Mouse (Mus musculus) urinary bladder, adult 2 months (tissue): Measurements from ENCODE around the gene Rnf115. TPM values are rescaled to one million over a fixed set of nuclear protein-coding genes. Genes with fewer than 3 reads are reported as not detected.
A peak's percentile ranks its signal among the peaks of the same experiment; 100 is the strongest.
"Not testable (repeated sequence)": the region's sequence is repeated elsewhere in the genome, so short reads cannot be mapped to it uniquely, and the experiment has no call there.

Source experiments
- DNase-seq: peaks from one replicate; pipeline ENCODE4 v3.0.0; 2022; ENCODE audit warnings: low spot score
- polyA plus RNA-seq: library from polyadenylated mRNA; depleted of rRNA; stranded (reverse); fragments of >200 nt; gene quantifications from 2 replicates; pipeline ENCODE4 v1.2.3, GENCODE M21; 2012; rRNA removed

Gene Rnf115
- polyA plus RNA-seq: 29.3 and 31.0 TPM in 2 replicates

DNA sequence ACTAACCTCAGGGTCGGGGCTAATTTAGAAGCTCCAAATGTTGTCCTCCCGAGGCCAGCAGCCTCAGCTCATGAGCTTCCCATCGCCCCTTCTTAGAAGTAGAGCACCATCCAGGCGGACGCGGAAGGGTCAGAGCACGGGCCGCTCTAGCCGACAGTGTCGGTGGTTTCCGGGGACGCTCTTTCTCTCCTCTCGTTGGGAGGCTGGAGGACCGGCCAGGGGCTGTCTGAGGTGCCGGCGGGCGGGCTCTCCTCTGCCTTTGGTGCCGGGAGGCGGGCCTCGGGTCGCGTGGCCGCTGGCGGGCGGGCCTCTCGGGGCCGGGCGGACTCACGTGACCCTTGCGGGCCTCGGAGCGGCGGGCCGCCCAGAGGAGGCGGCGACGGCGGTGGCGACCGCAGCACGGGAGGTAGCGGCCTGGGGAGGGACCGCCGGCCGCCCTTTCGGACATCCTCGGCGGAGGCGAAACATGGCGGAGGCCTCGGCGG, at the start of gene Rnf115, which contains the start of gene Polr3c:
Gene Rnf115, plus strand, starts transcription at position 322 of the 485 bp plus-strand sequence.
Gene Polr3c, minus strand, starts transcription at position 286 of the 485 bp plus-strand sequence.
- DNase-seq: peak; percentile 98

- DNase-seq: no peak
These were observed 49.0 kb upstream of the Rnf115 start for GRCm38 (mm10) chr3:96678456-96678855.

- DNase-seq: peak; percentile 40
These were observed 48.2 kb upstream of the Rnf115 start for GRCm38 (mm10) chr3:96679159-96679674.

DNA sequence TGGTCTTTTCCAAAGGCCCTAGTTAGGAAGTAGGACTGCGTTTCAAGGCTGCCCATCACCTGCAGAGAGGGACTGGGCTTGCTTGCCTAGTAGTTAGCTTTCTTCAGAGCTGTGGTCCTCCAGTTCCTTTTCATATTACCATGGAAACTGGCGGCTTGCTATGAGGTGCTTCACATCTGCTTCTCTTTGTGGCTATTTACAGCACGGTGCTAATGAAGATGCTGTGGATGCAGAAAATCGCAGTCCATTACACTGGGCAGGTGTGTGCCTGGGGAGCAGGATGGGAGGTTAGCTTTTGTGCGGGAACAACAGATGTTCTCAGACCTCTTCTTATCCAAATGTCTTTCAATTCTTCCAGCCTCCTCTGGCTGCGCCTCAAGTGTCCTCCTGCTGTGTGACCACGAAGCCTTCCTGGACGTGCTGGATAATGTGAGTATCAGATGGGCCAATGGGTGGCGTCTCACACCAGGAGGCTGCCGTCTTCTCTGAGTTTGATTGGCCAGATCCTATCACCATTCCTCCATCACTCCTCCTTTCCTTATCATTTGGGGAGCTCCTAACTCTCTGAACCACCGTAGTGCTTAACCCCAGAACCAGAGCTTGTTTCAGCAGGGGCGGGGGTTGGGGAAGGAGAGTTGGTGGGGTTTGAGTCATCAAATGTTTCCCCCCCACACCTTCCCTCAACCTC, 47.1 kb upstream of the Rnf115 start:
- DNase-seq: no peak

- no peak for DNase-seq
These were observed 44.0 kb upstream of the Rnf115 start for GRCm38 (mm10) chr3:96683496-96683895.

DNA sequence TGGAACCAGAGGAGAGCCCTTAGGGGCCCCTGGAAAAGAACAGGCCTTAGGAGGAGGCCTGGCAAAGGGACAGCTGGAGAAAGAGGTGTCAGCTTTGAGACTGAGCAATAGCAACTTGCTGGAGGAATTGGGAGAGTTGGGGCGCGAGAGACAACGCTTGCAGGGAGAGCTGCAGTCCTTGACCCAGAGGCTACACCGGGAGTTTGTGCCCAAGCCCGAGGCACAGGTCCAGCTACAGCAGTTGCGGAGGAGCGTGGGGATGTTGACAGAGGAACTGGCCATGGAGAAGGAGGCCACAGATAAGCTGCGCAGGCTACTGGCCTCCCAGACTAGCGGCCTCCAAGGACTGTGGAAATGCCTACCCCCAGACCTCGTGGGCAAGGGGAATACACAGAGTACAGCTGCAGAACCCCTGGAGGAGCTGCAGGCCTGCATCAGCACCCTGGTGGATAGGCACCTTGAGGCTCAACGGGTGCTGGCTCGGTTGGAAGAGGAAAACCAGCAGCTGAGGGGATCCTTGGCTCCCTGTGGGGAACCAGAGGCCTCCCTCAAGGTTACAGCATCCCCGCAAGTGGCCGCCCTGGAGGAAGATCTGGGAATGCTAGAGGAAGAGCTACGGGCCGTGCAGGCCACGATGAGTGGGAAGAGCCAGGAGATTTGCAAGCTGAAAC, 43.2 kb upstream of the Rnf115 start:
- no peak for DNase-seq

GRCm38 (mm10) chr3:96684822-96685156, 42.7 kb upstream of the Rnf115 start:
- DNase-seq: no peak

GRCm38 (mm10) chr3:96686057-96686456, 41.4 kb upstream of the Rnf115 start:
- DNase-seq: not testable (repeated sequence)

DNA sequence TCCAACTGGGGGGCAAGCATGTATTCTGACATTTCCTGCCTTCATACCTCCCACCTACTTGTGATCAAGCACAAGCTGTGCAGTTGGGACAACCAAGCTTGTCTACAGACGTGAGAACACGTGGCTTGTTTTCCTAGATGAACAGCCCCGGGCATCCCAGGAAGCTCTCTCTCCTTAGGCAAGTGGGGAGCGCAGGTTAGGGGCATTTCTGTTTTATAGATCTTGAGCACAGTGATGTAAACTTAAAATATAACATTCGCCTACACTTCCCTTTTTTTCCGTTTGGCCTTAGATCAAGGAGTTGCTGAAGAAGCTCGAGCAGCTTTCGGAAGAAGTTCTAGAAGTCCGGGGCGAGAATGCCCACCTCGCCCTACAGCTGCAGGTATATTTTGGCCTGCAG, 38.6 kb upstream of the Rnf115 start:
- no peak for DNase-seq

DNA sequence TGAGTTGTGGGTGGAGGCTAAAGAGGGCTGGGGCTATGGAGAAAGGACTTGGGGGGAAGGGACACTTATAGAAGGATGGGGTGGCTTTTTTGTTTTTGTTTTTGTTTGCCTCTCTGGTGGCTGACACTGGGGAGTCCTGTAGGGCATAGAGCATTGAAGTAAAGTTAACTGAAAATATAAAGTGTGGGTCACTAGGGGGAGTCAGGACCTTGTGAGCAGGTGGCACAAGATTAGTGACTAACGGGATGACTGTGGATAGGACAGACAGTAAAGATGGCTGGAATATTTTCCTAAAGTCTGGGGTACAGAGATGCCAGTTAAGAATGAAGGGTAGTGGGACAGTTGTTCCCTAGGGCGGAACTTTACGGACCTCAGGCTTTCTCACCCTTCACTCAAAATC, 37.2 kb upstream of the Rnf115 start:
- DNase-seq: no peak

DNA sequence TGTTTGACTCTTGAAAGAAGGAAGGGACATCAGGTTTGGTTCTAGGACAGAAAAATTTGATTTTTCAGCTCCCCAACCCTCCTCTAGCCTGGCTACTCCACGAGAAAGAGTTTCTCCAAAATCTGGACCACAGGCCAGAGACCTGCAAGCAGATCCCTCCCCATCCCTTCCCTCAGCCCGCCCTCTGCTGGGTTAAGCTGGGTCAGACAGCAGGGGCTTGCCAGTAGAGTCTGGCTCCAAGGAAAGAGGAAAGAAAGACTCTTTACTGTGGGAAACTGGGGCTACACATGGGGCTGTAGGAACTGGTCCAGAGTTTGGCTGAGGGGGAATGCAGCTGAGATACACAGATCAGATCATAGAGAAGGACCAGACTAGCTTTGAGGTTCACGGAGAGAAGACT, 35.0 kb upstream of the Rnf115 start:
- DNase-seq: no peak

DNA sequence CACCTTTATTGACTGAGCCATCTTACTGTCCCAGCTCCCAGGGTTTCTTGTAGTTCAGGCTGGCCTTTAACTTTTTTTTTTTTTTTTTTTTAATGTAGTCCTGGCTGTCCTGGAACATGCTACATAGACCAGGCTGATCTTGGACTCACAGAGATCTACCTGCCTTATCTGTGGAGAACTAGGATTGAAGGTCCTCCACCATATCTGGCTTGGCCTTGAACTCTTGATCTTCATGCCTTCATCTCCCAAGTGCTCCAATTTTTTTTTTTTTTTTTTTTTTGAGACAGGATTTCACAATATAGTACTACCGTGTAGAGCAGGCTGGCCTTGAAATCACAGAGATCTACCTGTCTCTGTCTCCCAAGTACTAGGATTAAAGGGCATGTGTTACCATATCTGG, 33.9 kb upstream of the Rnf115 start:
- DNase-seq: no peak

DNA sequence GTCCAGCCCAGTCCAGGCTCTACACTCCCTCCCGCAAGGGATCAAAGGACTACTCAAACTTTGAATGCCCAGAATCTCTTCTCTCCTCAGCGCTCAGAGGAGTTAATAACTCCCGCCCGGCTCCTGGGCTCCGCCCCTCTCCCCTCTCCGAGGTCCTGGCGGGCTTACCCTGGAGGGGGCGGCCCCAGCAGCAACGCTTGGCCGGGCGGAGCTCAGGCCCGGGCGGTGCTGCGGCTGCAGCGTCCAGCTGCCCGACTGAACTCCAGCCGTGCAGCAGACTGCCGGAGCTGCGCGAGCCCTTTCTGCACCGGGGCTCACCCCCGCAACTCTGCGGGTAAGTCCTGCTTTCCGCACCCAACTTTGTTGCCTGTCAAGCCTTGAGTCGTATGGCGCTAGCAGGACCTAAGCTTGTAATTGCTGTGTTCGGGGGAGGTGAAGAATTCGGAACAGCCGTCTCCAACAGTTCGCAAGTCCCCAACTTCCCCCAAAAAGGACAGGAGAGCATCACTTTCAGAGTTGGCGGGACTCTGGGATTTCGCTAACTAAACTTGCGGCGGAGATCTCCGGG, 31.2 kb upstream of the Rnf115 start, which contains the start of gene Pias3:
Gene Pias3, plus strand, starts transcription at position 187 of the 568 bp plus-strand sequence.
- peak; percentile 79 for DNase-seq

- DNase-seq: peak; percentile 93
These were observed 30.4 kb upstream of the Rnf115 start for GRCm38 (mm10) chr3:96696766-96697732.

GRCm38 (mm10) chr3:96698993-96699690, 28.3 kb upstream of the Rnf115 start:
- no peak for DNase-seq

DNA sequence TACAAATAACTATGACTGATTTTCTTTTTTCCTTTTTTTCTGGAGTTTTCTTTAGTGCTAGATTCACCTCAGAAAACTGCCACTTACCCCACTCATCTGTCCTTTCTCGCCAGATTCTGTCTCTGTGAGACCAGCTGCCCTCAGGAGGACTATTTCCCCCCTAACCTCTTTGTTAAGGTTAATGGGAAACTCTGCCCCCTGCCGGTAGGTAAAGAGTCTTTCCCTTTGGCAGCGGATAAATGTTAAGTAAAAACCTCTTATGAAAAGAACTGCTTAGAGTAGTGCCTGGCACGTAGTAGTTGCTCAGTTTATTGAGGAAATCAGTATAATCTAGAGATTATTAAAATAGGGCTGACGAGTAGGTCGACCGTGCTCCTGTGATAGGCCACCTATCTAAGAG, 27.1 kb upstream of the Rnf115 start:
- DNase-seq: no peak

DNA sequence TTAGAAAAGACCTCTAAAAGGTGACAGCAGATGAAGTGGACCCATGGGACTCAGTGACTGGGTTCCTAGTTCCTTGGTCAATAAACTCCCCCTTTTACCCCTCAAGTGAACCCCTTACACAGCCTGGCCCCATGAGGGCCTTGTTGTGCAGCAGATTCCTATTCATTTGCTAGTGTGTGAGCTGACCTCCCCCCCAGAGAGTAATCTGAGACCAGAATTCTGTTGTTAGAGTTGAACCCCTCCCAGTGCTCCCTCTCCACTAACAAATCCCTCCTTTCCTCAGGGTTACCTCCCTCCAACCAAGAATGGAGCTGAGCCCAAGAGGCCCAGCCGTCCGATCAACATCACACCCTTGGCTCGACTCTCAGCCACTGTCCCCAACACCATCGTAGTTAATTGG, 26.5 kb upstream of the Rnf115 start:
- DNase-seq: no peak

GRCm38 (mm10) chr3:96704778-96705177, 22.7 kb upstream of the Rnf115 start:
- DNase-seq: peak; percentile 32

DNA sequence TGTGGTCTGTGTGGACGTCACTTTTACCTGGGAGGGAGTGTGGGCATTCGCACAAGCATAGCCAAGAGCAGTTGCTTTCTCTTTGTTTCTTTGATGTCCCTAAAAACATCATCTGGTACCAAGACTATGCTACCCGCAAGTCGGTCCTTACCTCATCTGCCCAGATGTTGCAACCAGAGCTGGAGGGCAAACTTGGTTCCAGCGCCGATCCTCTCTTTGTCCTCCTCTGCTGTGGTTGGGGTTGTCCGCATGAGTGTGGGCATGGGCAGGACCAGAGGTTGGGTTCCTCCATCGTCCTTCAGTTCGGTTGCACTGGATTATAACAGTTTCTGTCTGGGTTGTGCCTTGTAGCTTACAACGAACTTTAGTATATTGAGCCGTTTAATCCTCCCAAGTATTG, 21.2 kb upstream of the Rnf115 start:
- DNase-seq: no peak

GRCm38 (mm10) chr3:96706984-96707383, 20.5 kb upstream of the Rnf115 start:
- no peak for DNase-seq
